Mouse (Mus musculus): ENCODE results near the gene Gm20388. TPM values are rescaled to one million over a fixed set of nuclear protein-coding genes. Genes with fewer than 3 reads are reported as not detected.

Gm20388 gene
- polyA plus RNA-seq, 1 experiment from 2014 or later: 8.3 TPM

- ATAC-seq (replicated peaks; ENCODE audit: low FRiP score, low TSS enrichment, low read depth): no peak
- no peaks in the 10 kb centered on the region for H3K9me3 ChIP-seq (ENCODE audit: control insufficient read depth, low read length)
These were observed 1640.7 kb downstream of the Gm20388 start for GRCm38 (mm10) chr8:121551065-121551985.

GRCm38 (mm10) chr8:121552506-121552905 lies 1641.9 kb downstream of the Gm20388 start:
- ATAC-seq (replicated peaks; ENCODE audit: low FRiP score, low TSS enrichment, low read depth): no peak
- H3K4me2 ChIP-seq (ENCODE audit: low read length): no peak overlapping the region
- H3K27ac ChIP-seq (ENCODE audit: low read depth): no peak overlapping the region
- no peak overlapping the region for H3K4me3 ChIP-seq (ENCODE audit: low read depth, low read length)
- WGBS: 88% methylated on average over 8 of the region's 9 CpGs
- no peak for DNase-seq (ENCODE audit: low spot score)
- no peaks in the 10 kb centered on the region for H3K27me3 ChIP-seq (replicated peaks; ENCODE audit: control insufficient read depth, insufficient read depth, low read length)
- no peaks in the 10 kb centered on the region for H3K9me3 ChIP-seq (ENCODE audit: control insufficient read depth, low read length)
- H3K36me3 ChIP-seq (ENCODE audit: control insufficient read depth, insufficient read depth, low read length): peaks cover 45% of the 10 kb centered on the region
- no peak overlapping the region for H3K9ac ChIP-seq (ENCODE audit: low read length)
- no peaks in the 10 kb centered on the region for H3K4me1 ChIP-seq (replicated peaks; ENCODE audit: control insufficient read depth, insufficient read depth, low read length)

More at GRCm38 (mm10) chr8:121551065-121551985, 1640.7 kb downstream of the Gm20388 start:
- H3K27ac ChIP-seq (ENCODE audit: low read depth): no peak overlapping the region
- H3K4me1 ChIP-seq (replicated peaks; ENCODE audit: control insufficient read depth, insufficient read depth, low read length): no peaks in the 10 kb centered on the region
- WGBS: 74% methylated on average over 24 of the region's 24 CpGs
- DNase-seq (ENCODE audit: low spot score): no peak
- no peak overlapping the region for H3K4me3 ChIP-seq (ENCODE audit: low read depth, low read length)
- H3K27me3 ChIP-seq (replicated peaks; ENCODE audit: control insufficient read depth, insufficient read depth, low read length): no peaks in the 10 kb centered on the region
- peaks cover 45% of the 10 kb centered on the region for H3K36me3 ChIP-seq (ENCODE audit: control insufficient read depth, insufficient read depth, low read length)
- H3K9ac ChIP-seq (ENCODE audit: low read length): no peak overlapping the region
- H3K4me2 ChIP-seq (ENCODE audit: low read length): no peak overlapping the region

- H3K27ac ChIP-seq (ENCODE audit: low read depth): no peak overlapping the region
- no peak overlapping the region for H3K9ac ChIP-seq (ENCODE audit: low read length)
- 94% methylated on average over 32 of the region's 32 CpGs for WGBS
- H3K4me2 ChIP-seq (ENCODE audit: low read length): no peak overlapping the region
- H3K36me3 ChIP-seq (ENCODE audit: control insufficient read depth, insufficient read depth, low read length): peaks cover 54% of the 10 kb centered on the region
- ATAC-seq (replicated peaks; ENCODE audit: low FRiP score, low TSS enrichment, low read depth) (no peak), DNase-seq (ENCODE audit: low spot score) (no peak)
- no peaks in the 10 kb centered on the region for H3K4me1 ChIP-seq (replicated peaks; ENCODE audit: control insufficient read depth, insufficient read depth, low read length)
- no peaks in the 10 kb centered on the region for H3K27me3 ChIP-seq (replicated peaks; ENCODE audit: control insufficient read depth, insufficient read depth, low read length)
- no peaks in the 10 kb centered on the region for H3K9me3 ChIP-seq (ENCODE audit: control insufficient read depth, low read length)
- no peak overlapping the region for H3K4me3 ChIP-seq (ENCODE audit: low read depth, low read length)
These were observed 1643.3 kb downstream of the Gm20388 start for GRCm38 (mm10) chr8:121553831-121554475.

GRCm38 (mm10) chr8:121557746-121558145 lies 1647.1 kb downstream of the Gm20388 start:
- Histone ChIP-seq H3K4me3 (ENCODE audit: low read depth, low read length) (no peak overlapping the region), H3K4me1 (replicated peaks; ENCODE audit: control insufficient read depth, insufficient read depth, low read length) (no peaks in the 10 kb centered on the region), H3K9me3 (ENCODE audit: control insufficient read depth, low read length) (no peaks in the 10 kb centered on the region), H3K27me3 (replicated peaks; ENCODE audit: control insufficient read depth, insufficient read depth, low read length) (no peaks in the 10 kb centered on the region), H3K27ac (ENCODE audit: low read depth) (no peak overlapping the region), H3K9ac (ENCODE audit: low read length) (no peak overlapping the region), H3K36me3 (ENCODE audit: control insufficient read depth, insufficient read depth, low read length) (peaks cover 43% of the 10 kb centered on the region), H3K4me2 (ENCODE audit: low read length) (no peak overlapping the region)
- no peak for DNase-seq (ENCODE audit: low spot score)
- WGBS: 82% methylated on average over 11 of the region's 11 CpGs
- no peak for ATAC-seq (replicated peaks; ENCODE audit: low FRiP score, low TSS enrichment, low read depth)

GRCm38 (mm10) chr8:121558538-121558937 lies 1647.9 kb downstream of the Gm20388 start:
- no peak for DNase-seq (ENCODE audit: low spot score)
- WGBS: 86% methylated on average over 16 of the region's 16 CpGs
- H3K9ac ChIP-seq (ENCODE audit: low read length): no peak overlapping the region
- H3K36me3 ChIP-seq (ENCODE audit: control insufficient read depth, insufficient read depth, low read length): peaks cover 37% of the 10 kb centered on the region
- H3K4me3 ChIP-seq (ENCODE audit: low read depth, low read length): no peak overlapping the region
- H3K9me3 ChIP-seq (ENCODE audit: control insufficient read depth, low read length): no peaks in the 10 kb centered on the region
- H3K4me2 ChIP-seq (ENCODE audit: low read length): no peak overlapping the region
- ATAC-seq (replicated peaks; ENCODE audit: low FRiP score, low TSS enrichment, low read depth): no peak
- no peaks in the 10 kb centered on the region for H3K4me1 ChIP-seq (replicated peaks; ENCODE audit: control insufficient read depth, insufficient read depth, low read length)
- H3K27me3 ChIP-seq (replicated peaks; ENCODE audit: control insufficient read depth, insufficient read depth, low read length): no peaks in the 10 kb centered on the region
- no peak overlapping the region for H3K27ac ChIP-seq (ENCODE audit: low read depth)

GRCm38 (mm10) chr8:121559801-121560200 lies 1649.2 kb downstream of the Gm20388 start:
- no peaks in the 10 kb centered on the region for H3K27me3 ChIP-seq (replicated peaks; ENCODE audit: control insufficient read depth, insufficient read depth, low read length)
- DNase-seq (ENCODE audit: low spot score) (no peak), ATAC-seq (replicated peaks; ENCODE audit: low FRiP score, low TSS enrichment, low read depth) (no peak)
- 94% methylated on average over 12 of the region's 12 CpGs for WGBS
- no peaks in the 10 kb centered on the region for H3K9me3 ChIP-seq (ENCODE audit: control insufficient read depth, low read length)
- H3K4me2 ChIP-seq (ENCODE audit: low read length): no peak overlapping the region
- no peaks in the 10 kb centered on the region for H3K4me1 ChIP-seq (replicated peaks; ENCODE audit: control insufficient read depth, insufficient read depth, low read length)
- no peak overlapping the region for H3K27ac ChIP-seq (ENCODE audit: low read depth)
- H3K4me3 ChIP-seq (ENCODE audit: low read depth, low read length): no peak overlapping the region
- no peak overlapping the region for H3K9ac ChIP-seq (ENCODE audit: low read length)
- H3K36me3 ChIP-seq (ENCODE audit: control insufficient read depth, insufficient read depth, low read length): peaks cover 24% of the 10 kb centered on the region

GRCm38 (mm10) chr8:121560432-121561100 lies 1649.9 kb downstream of the Gm20388 start:
- Histone ChIP-seq H3K9me3 (ENCODE audit: control insufficient read depth, low read length) (no peaks in the 10 kb centered on the region), H3K4me3 (ENCODE audit: low read depth, low read length) (no peak overlapping the region), H3K4me2 (ENCODE audit: low read length) (no peak overlapping the region), H3K36me3 (ENCODE audit: control insufficient read depth, insufficient read depth, low read length) (peaks cover 20% of the 10 kb centered on the region), H3K27ac (ENCODE audit: low read depth) (no peak overlapping the region), H3K9ac (ENCODE audit: low read length) (no peak overlapping the region), H3K4me1 (replicated peaks; ENCODE audit: control insufficient read depth, insufficient read depth, low read length) (no peaks in the 10 kb centered on the region), H3K27me3 (replicated peaks; ENCODE audit: control insufficient read depth, insufficient read depth, low read length) (no peaks in the 10 kb centered on the region)
- DNase-seq (ENCODE audit: low spot score) (no peak), ATAC-seq (replicated peaks; ENCODE audit: low FRiP score, low TSS enrichment, low read depth) (no peak)
- 94% methylated on average over 7 of the region's 7 CpGs for WGBS

- ATAC-seq (replicated peaks; ENCODE audit: low FRiP score, low TSS enrichment, low read depth) (no peak), DNase-seq (ENCODE audit: low spot score) (no peak)
- no peaks in the 10 kb centered on the region for H3K9me3 ChIP-seq (ENCODE audit: control insufficient read depth, low read length)
- no peaks in the 10 kb centered on the region for H3K4me1 ChIP-seq (replicated peaks; ENCODE audit: control insufficient read depth, insufficient read depth, low read length)
- H3K4me3 ChIP-seq (ENCODE audit: low read depth, low read length): no peak overlapping the region
- 80% methylated on average over 16 of the region's 16 CpGs for WGBS
- H3K9ac ChIP-seq (ENCODE audit: low read length): no peak overlapping the region
- no peak overlapping the region for H3K4me2 ChIP-seq (ENCODE audit: low read length)
- no peaks in the 10 kb centered on the region for H3K27me3 ChIP-seq (replicated peaks; ENCODE audit: control insufficient read depth, insufficient read depth, low read length)
- no peak overlapping the region for H3K27ac ChIP-seq (ENCODE audit: low read depth)
- peaks cover 25% of the 10 kb centered on the region for H3K36me3 ChIP-seq (ENCODE audit: control insufficient read depth, insufficient read depth, low read length)
These were observed 1651.2 kb downstream of the Gm20388 start for GRCm38 (mm10) chr8:121561636-121562345.
